Mouse (Mus musculus): ENCODE measurements around the gene Tnip2. TPM values are rescaled to one million over a fixed set of nuclear protein-coding genes. Genes with fewer than 3 reads are reported as not detected.
A peak's percentile ranks its signal among the peaks of the same experiment; 100 is the strongest.

The Tnip2 gene
- polyA plus RNA-seq, 1 experiment from 2014 or later, result 7.4 TPM

GRCm38 (mm10) chr5:34520458-34521209 lies 6.8 kb upstream of the Tnip2 start:
- H3K4me1 ChIP-seq, result peaks cover 47% of the 10 kb centered on the region
- peak overlapping the region; percentile 32; the same call in 1 of the 2 replicates for H3K27ac ChIP-seq
- WGBS (ENCODE audit: insufficient replicate concordance), result 28% methylated on average over 11 of the region's 11 CpGs
- H3K4me3 ChIP-seq, result no peak overlapping the region
- H3K27me3 ChIP-seq (replicated peaks), result no peaks in the 10 kb centered on the region
- no peaks in the 10 kb centered on the region for H3K36me3 ChIP-seq
- 0 out of 2 replicates have a peak overlapping the region, but pooled peaks have one; percentile 17 for H3K9ac ChIP-seq
- H3K9me3 ChIP-seq (replicated peaks), result no peaks in the 10 kb centered on the region
- peak; percentile 46; the same call in 1 of the 2 replicates for ATAC-seq
- peak overlapping the region; percentile 24; the same call in 1 of the 2 replicates for H3K4me2 ChIP-seq

- no peaks in the 10 kb centered on the region for H3K36me3 ChIP-seq
- ATAC-seq, result no peak
- WGBS (ENCODE audit: insufficient replicate concordance), result 76% methylated on average over 9 of the region's 9 CpGs
- H3K4me2 ChIP-seq, result no peak overlapping the region
- H3K9ac ChIP-seq, result no peak overlapping the region
- H3K27ac ChIP-seq, result no peak overlapping the region
- no peaks in the 10 kb centered on the region for H3K9me3 ChIP-seq (replicated peaks)
- H3K4me1 ChIP-seq, result peaks cover 49% of the 10 kb centered on the region
- H3K27me3 ChIP-seq (replicated peaks), result no peaks in the 10 kb centered on the region
- no peak overlapping the region for H3K4me3 ChIP-seq
These were observed 5.7 kb upstream of the Tnip2 start for GRCm38 (mm10) chr5:34519389-34519910.

GRCm38 (mm10) chr5:34517913-34518312 lies 4.1 kb upstream of the Tnip2 start:
- ATAC-seq, result peak; percentile 11; the same call in 1 of the 2 replicates
- no peak overlapping the region for H3K4me2 ChIP-seq
- whole genome bisulfite sequencing (ENCODE audit: insufficient replicate concordance), result 14% methylated on average over 3 of the region's 3 CpGs
- no peak overlapping the region for H3K4me3 ChIP-seq
- no peak overlapping the region for H3K9ac ChIP-seq
- no peaks in the 10 kb centered on the region for H3K9me3 ChIP-seq (replicated peaks)
- no peaks in the 10 kb centered on the region for H3K27me3 ChIP-seq (replicated peaks)
- H3K4me1 ChIP-seq, result peaks cover 53% of the 10 kb centered on the region
- no peaks in the 10 kb centered on the region for H3K36me3 ChIP-seq
- no peak overlapping the region for H3K27ac ChIP-seq

GRCm38 (mm10) chr5:34515096-34515495 lies 1.3 kb upstream of the Tnip2 start:
- H3K4me3 ChIP-seq, result no peak overlapping the region
- H3K4me1 ChIP-seq, result peaks cover 41% of the 10 kb centered on the region
- H3K36me3 ChIP-seq, result no peaks in the 10 kb centered on the region
- H3K9ac ChIP-seq, result no peak overlapping the region
- no peaks in the 10 kb centered on the region for H3K9me3 ChIP-seq (replicated peaks)
- H3K27ac ChIP-seq, result no peak overlapping the region
- no peaks in the 10 kb centered on the region for H3K27me3 ChIP-seq (replicated peaks)
- H3K4me2 ChIP-seq, result no peak overlapping the region
- ATAC-seq, result no peak

- H3K4me3 ChIP-seq, result peak overlapping the region; percentile 81
- WGBS (ENCODE audit: insufficient replicate concordance), result 15% methylated on average over 7 of the region's 7 CpGs
- peak overlapping the region; percentile 99 for H3K4me2 ChIP-seq
- peaks cover 37% of the 10 kb centered on the region for H3K4me1 ChIP-seq
- peak; percentile 42 for ATAC-seq
- H3K36me3 ChIP-seq, result no peaks in the 10 kb centered on the region
- no peaks in the 10 kb centered on the region for H3K27me3 ChIP-seq (replicated peaks)
- H3K27ac ChIP-seq, result no peak overlapping the region
- H3K9me3 ChIP-seq (replicated peaks), result no peaks in the 10 kb centered on the region
- peak overlapping the region; percentile 63 for H3K9ac ChIP-seq
These were observed 401 bp upstream of the Tnip2 start for GRCm38 (mm10) chr5:34514218-34514566.

- Histone ChIP-seq H3K27me3 (replicated peaks) (no peaks in the 10 kb centered on the region), H3K4me3 (no peak overlapping the region), H3K9ac (no peak overlapping the region), H3K4me2 (peak overlapping the region; percentile 99; the same call in 1 of the 2 replicates), H3K27ac (no peak overlapping the region), H3K9me3 (replicated peaks) (no peaks in the 10 kb centered on the region), H3K36me3 (no peaks in the 10 kb centered on the region), H3K4me1 (peaks cover 29% of the 10 kb centered on the region)
- ATAC-seq, result no peak
- 73% methylated on average over 3 of the region's 3 CpGs for WGBS (ENCODE audit: insufficient replicate concordance)
These were observed 1.3 kb downstream of the Tnip2 start for GRCm38 (mm10) chr5:34512486-34512885.

GRCm38 (mm10) chr5:34502821-34503220 lies 11.0 kb downstream of the Tnip2 start:
- 63% methylated on average over 6 of the region's 6 CpGs for WGBS (ENCODE audit: insufficient replicate concordance)
- Histone ChIP-seq H3K9me3 (replicated peaks) (no peaks in the 10 kb centered on the region), H3K36me3 (peaks cover 16% of the 10 kb centered on the region), H3K27ac (no peak overlapping the region), H3K27me3 (replicated peaks) (no peaks in the 10 kb centered on the region), H3K4me3 (no peak overlapping the region), H3K4me2 (no peak overlapping the region), H3K4me1 (peaks cover 4% of the 10 kb centered on the region; the same call in 1 of the 2 replicates), H3K9ac (no peak overlapping the region)
- no peak for ATAC-seq

GRCm38 (mm10) chr5:34502411-34502810 lies 11.4 kb downstream of the Tnip2 start:
- no peaks in the 10 kb centered on the region for H3K27me3 ChIP-seq (replicated peaks)
- H3K27ac ChIP-seq, result no peak overlapping the region
- H3K36me3 ChIP-seq, result peaks cover 16% of the 10 kb centered on the region
- 73% methylated on average over 1 of the region's 1 CpGs for WGBS (ENCODE audit: insufficient replicate concordance)
- H3K4me3 ChIP-seq, result no peak overlapping the region
- no peak for ATAC-seq
- H3K4me2 ChIP-seq, result no peak overlapping the region
- no peaks in the 10 kb centered on the region for H3K9me3 ChIP-seq (replicated peaks)
- no peak overlapping the region for H3K9ac ChIP-seq
- peaks cover 6% of the 10 kb centered on the region; the same call in 1 of the 2 replicates for H3K4me1 ChIP-seq

- no peak overlapping the region for H3K9ac ChIP-seq
- no peaks in the 10 kb centered on the region for H3K9me3 ChIP-seq (replicated peaks)
- ATAC-seq, result no peak
- no peak overlapping the region for H3K4me3 ChIP-seq
- no peaks in the 10 kb centered on the region for H3K27me3 ChIP-seq (replicated peaks)
- no peak overlapping the region for H3K27ac ChIP-seq
- no peak overlapping the region for H3K4me2 ChIP-seq
- H3K36me3 ChIP-seq, result peaks cover 16% of the 10 kb centered on the region
- WGBS (ENCODE audit: insufficient replicate concordance), result 75% methylated on average over 3 of the region's 3 CpGs
- peaks cover 8% of the 10 kb centered on the region; the same call in 1 of the 2 replicates for H3K4me1 ChIP-seq
These were observed 12.2 kb downstream of the Tnip2 start for GRCm38 (mm10) chr5:34501588-34501987.

GRCm38 (mm10) chr5:34500886-34501285 lies 12.9 kb downstream of the Tnip2 start:
- no peaks in the 10 kb centered on the region for H3K9me3 ChIP-seq (replicated peaks)
- H3K4me2 ChIP-seq, result no peak overlapping the region
- peaks cover 15% of the 10 kb centered on the region for H3K4me1 ChIP-seq
- 73% methylated on average over 5 of the region's 5 CpGs for WGBS (ENCODE audit: insufficient replicate concordance)
- H3K9ac ChIP-seq, result no peak overlapping the region
- peaks cover 16% of the 10 kb centered on the region for H3K36me3 ChIP-seq
- H3K27me3 ChIP-seq (replicated peaks), result no peaks in the 10 kb centered on the region
- H3K27ac ChIP-seq, result no peak overlapping the region
- H3K4me3 ChIP-seq, result no peak overlapping the region
- no peak for ATAC-seq

- no peak overlapping the region for H3K4me3 ChIP-seq
- peaks cover 10% of the 10 kb centered on the region for H3K4me1 ChIP-seq
- H3K27me3 ChIP-seq (replicated peaks), result no peaks in the 10 kb centered on the region
- peaks cover 7% of the 10 kb centered on the region; the same call in 1 of the 2 replicates for H3K36me3 ChIP-seq
- ATAC-seq, result peak; percentile 40; the same call in 1 of the 2 replicates
- WGBS (ENCODE audit: insufficient replicate concordance), result 76% methylated on average over 6 of the region's 6 CpGs
- H3K9ac ChIP-seq, result no peak overlapping the region
- no peak overlapping the region for H3K27ac ChIP-seq
- H3K4me2 ChIP-seq, result no peak overlapping the region
- no peaks in the 10 kb centered on the region for H3K9me3 ChIP-seq (replicated peaks)
These were observed 17.0 kb downstream of the Tnip2 start for GRCm38 (mm10) chr5:34496745-34497144.

GRCm38 (mm10) chr5:34489418-34489787 lies 24.4 kb downstream of the Tnip2 start:
- no peaks in the 10 kb centered on the region for H3K27me3 ChIP-seq (replicated peaks)
- H3K4me2 ChIP-seq, result no peak overlapping the region
- no peak overlapping the region for H3K9ac ChIP-seq
- peaks cover 21% of the 10 kb centered on the region for H3K36me3 ChIP-seq
- H3K27ac ChIP-seq, result no peak overlapping the region
- no peaks in the 10 kb centered on the region for H3K9me3 ChIP-seq (replicated peaks)
- H3K4me1 ChIP-seq, result no peaks in the 10 kb centered on the region
- WGBS (ENCODE audit: insufficient replicate concordance), result 85% methylated on average over 3 of the region's 3 CpGs
- H3K4me3 ChIP-seq, result no peak overlapping the region
- ATAC-seq, result no peak

Data from liver, embryonic 12.5 days (tissue).